Mouse (Mus musculus): ENCODE data around the gene Sipa1l2. TPM values are rescaled to one million over a fixed set of nuclear protein-coding genes. Genes with fewer than 3 reads are reported as not detected.

The Sipa1l2 gene
- polyA plus RNA-seq, 1 experiment, result 47.6 TPM

DNA sequence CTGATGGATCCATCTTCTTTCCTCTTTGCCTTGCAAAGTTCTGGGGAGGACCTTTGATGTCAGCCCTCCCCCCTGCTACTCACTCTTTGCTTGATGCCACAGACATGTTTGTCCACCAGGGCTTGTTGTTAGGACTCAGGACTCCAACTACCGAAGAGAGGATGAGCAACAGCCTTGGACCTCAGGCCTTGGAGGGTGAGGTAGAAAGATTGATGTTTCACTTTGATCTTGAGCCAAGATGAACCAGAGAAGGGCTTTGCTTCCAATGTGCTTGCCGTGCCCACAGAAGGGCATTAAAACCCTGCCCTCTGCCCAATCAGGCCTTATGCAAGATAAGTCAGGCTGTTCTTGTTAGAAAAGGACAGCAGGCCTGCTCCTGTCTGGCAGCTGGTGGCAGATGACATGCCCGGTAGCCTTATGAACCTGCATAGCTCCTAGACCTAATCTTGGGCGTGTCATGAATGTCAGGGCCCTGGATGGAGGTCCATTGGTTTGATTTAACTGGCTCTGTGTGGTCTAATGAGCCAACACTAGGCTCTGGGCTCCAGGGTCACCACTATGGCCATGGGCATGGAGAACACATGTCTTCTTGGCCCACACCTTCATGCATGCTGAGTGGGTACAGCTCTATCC, 184.9 kb downstream of the Sipa1l2 start:
- H3K4me3 ChIP-seq (ENCODE audit: insufficient read depth, low read depth, low read length), result no peak overlapping the region
- H3K4me1 ChIP-seq (ENCODE audit: control insufficient read depth, insufficient read depth, low read length), result peaks cover 20% of the 10 kb centered on the region
- no peak overlapping the region for H3K27ac ChIP-seq (ENCODE audit: insufficient read depth, low read depth, low read length)
- no peak for TF ChIP-seq POLR2A (IDR thresholded peaks at IDR 0.05; ENCODE audit: insufficient read depth, low read depth, low read length)
- 95% methylated on average over 4 of the region's 4 CpGs for WGBS

DNA sequence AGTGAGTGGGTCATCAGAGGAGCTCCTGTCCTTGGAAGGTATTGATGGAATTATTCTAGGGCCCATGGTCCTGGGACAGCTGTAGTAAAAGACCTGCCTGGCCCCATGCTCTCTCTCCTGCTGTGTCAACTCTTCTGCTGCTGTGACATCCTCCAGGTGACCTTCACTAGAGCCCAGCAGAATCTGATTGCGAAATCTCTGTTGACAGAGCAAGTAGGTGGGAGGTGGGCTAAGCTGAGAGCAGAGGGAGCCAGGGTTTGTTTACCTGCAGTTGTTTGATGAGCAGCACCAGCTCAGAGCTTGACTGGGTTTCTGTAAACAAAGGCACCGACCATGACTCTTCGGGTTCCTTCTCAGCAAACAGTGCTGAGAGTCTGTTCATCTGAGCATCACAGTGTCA, 187.9 kb downstream of the Sipa1l2 start:
- 79% methylated on average over 3 of the region's 3 CpGs for WGBS
- TF ChIP-seq CTCF (IDR thresholded peaks at IDR 0.05; ENCODE audit: insufficient read depth, low read depth, low read length) (no peak), POLR2A (IDR thresholded peaks at IDR 0.05; ENCODE audit: insufficient read depth, low read depth, low read length) (no peak)
- H3K4me1 ChIP-seq (ENCODE audit: control insufficient read depth, insufficient read depth, low read length), result peaks cover 12% of the 10 kb centered on the region
- no peak overlapping the region for H3K27ac ChIP-seq (ENCODE audit: insufficient read depth, low read depth, low read length)
- no peak overlapping the region for H3K4me3 ChIP-seq (ENCODE audit: insufficient read depth, low read depth, low read length)

DNA sequence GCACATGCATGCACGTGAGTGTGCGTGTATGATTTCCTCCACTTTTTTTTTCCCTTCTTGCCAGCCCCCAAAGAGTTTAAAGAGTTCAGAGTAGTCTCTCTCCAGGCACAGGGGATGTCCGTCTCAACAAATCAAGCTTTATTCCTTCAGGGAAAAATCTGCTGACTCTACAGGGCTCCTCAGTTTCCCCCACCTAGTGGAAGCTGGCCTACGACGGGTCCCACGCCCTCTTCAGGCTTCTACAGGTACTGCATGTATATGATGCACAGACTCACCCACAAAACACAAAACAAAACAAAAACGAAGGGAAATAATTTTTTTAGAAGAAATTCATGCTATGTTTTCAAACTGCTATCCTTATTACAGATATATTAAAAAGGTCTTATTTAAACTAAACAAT, 189.7 kb downstream of the Sipa1l2 start:
- 66% methylated on average over 7 of the region's 7 CpGs for WGBS
- no peak for TF ChIP-seq CTCF (IDR thresholded peaks at IDR 0.05; ENCODE audit: insufficient read depth, low read depth, low read length)
- TF ChIP-seq POLR2A (IDR thresholded peaks at IDR 0.05; ENCODE audit: insufficient read depth, low read depth, low read length), result no peak
- Histone ChIP-seq H3K4me3 (ENCODE audit: insufficient read depth, low read depth, low read length) (no peak overlapping the region), H3K27ac (ENCODE audit: insufficient read depth, low read depth, low read length) (no peak overlapping the region), H3K4me1 (ENCODE audit: control insufficient read depth, insufficient read depth, low read length) (peaks cover 2% of the 10 kb centered on the region; the same call in 1 of the 2 replicates)

DNA sequence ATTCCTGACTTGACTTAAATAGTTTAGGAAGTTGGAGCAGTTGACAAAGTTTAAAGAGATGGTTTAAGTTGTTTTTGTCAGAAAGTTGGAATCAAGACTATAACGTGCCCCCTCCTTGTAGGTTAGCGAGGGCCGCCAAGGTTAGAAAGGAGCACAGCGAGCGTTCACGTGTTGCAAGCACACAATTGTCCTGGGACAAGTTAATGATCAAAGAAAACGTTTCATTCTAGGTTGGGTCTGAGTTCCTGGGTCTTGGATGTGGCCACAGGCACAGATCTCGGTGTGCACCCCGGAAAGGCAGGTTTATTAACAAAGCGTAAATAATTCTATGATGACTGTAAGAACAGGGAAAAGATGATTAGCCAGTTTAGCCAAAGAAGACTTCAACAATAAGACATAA, 190.5 kb downstream of the Sipa1l2 start:
- 83% methylated on average over 10 of the region's 10 CpGs for WGBS
- Histone ChIP-seq H3K4me3 (ENCODE audit: insufficient read depth, low read depth, low read length) (no peak overlapping the region), H3K27ac (ENCODE audit: insufficient read depth, low read depth, low read length) (no peak overlapping the region), H3K4me1 (ENCODE audit: control insufficient read depth, insufficient read depth, low read length) (no peaks in the 10 kb centered on the region)
- no peak for TF ChIP-seq CTCF (IDR thresholded peaks at IDR 0.05; ENCODE audit: insufficient read depth, low read depth, low read length)
- no peak for TF ChIP-seq POLR2A (IDR thresholded peaks at IDR 0.05; ENCODE audit: insufficient read depth, low read depth, low read length)

DNA sequence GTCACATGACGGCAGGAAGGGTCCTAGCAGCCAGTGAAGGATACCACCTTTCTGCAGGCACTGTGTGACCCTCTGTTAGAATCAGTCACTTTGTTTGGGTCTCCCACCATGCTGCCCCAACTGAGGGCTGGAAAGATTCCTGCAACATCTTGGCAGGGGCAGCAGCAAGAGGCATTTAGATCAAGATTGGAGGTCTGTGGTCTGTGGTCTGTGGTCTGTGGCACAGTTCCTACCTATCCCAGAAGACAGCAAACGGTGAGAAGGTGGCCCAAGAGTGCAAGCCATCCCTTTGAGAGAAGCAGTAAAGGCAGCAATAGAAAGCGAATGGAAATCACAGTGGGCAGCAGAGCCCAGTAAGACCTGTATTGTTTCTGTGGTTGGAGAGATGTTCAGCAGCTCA, 191.9 kb downstream of the Sipa1l2 start:
- TF ChIP-seq CTCF (IDR thresholded peaks at IDR 0.05; ENCODE audit: insufficient read depth, low read depth, low read length) (no peak), POLR2A (IDR thresholded peaks at IDR 0.05; ENCODE audit: insufficient read depth, low read depth, low read length) (no peak)
- 88% methylated on average over 3 of the region's 3 CpGs for WGBS
- Histone ChIP-seq H3K4me3 (ENCODE audit: insufficient read depth, low read depth, low read length) (no peak overlapping the region), H3K4me1 (ENCODE audit: control insufficient read depth, insufficient read depth, low read length) (no peaks in the 10 kb centered on the region), H3K27ac (ENCODE audit: insufficient read depth, low read depth, low read length) (no peak overlapping the region)

DNA sequence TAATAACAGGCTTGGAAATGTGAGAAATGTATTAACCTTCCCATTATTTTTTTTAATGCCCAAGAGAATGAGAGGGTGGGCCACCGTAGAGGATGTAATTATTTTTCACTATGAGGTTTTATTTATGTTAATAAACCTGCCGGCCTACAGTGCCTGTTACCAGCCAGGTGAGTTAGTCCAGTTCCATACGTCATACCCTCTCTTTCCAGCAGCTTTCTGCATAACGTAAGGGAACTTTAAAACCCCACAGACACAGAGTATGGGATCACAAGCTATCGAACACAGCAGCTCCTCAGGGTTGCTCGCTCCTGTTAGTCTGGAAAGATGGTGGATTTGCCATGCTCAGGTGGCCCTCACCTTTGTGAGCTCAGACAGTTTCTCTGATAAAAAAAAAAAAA, 193.2 kb downstream of the Sipa1l2 start:
- TF ChIP-seq CTCF (IDR thresholded peaks at IDR 0.05; ENCODE audit: insufficient read depth, low read depth, low read length), result no peak
- TF ChIP-seq POLR2A (IDR thresholded peaks at IDR 0.05; ENCODE audit: insufficient read depth, low read depth, low read length), result no peak
- 85% methylated on average over 6 of the region's 6 CpGs for WGBS
- no peak overlapping the region for H3K27ac ChIP-seq (ENCODE audit: insufficient read depth, low read depth, low read length)
- no peaks in the 10 kb centered on the region for H3K4me1 ChIP-seq (ENCODE audit: control insufficient read depth, insufficient read depth, low read length)
- no peak overlapping the region for H3K4me3 ChIP-seq (ENCODE audit: insufficient read depth, low read depth, low read length)

DNA sequence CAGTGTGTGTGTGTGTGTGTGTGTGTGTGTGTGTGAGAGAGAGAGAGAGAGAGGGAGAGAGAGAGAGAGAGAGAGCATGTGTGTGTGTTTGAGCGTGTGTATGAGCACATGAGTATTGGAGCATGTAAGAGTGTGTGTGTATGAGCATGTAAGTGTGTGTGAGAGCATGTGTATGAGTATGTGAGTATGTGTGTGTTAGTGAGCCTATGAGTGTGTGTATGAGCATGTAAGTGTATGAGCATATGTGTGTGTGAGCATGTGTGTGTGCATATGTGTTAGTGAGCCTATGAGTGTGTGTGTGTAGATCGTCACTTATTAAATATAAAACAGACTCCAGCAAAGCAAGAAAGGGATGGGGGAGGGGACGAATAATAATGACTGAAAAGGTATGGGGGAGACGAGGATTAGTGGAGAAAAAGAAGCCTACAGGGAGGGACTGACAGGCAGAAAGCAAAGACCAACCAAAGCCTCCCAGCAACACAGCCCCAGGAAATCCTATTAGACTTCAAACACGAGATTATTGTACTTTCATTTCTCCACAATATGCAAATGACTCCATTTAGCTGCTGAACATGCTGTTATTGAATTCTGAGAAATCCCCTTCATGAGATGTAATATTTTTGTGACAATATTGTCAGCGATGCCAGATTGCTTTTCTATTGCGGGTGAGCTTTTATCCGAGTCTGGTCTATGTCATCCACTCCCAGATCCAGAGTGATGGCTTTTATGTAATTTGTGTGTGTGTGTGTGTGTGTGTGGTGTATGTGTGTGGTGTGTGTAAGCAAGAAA, 193.8 kb downstream of the Sipa1l2 start:
- TF ChIP-seq CTCF (IDR thresholded peaks at IDR 0.05; ENCODE audit: insufficient read depth, low read depth, low read length) (no peak), POLR2A (IDR thresholded peaks at IDR 0.05; ENCODE audit: insufficient read depth, low read depth, low read length) (no peak)
- no peak overlapping the region for H3K4me3 ChIP-seq (ENCODE audit: insufficient read depth, low read depth, low read length)
- 64% methylated on average over 8 of the region's 8 CpGs for WGBS
- no peak overlapping the region for H3K27ac ChIP-seq (ENCODE audit: insufficient read depth, low read depth, low read length)
- H3K4me1 ChIP-seq (ENCODE audit: control insufficient read depth, insufficient read depth, low read length), result no peaks in the 10 kb centered on the region

DNA sequence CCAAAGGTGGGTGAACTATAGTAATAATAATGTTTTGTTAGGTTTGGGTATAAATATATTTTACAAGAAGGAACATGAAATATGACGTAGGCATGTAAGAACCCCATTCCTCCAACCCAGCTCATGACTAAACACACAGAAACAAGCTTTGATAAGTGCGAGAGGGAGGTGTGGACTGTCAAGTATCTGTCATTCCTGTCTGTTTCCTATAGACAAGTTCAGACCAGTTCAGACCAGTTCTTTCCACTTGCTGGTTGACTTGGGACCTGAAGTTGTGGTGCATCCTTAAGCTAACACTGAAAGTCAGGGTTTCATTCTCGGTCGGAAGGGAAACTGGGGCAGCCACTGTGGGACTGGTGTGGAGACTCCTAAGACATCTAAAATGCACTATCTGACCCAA, 197.0 kb downstream of the Sipa1l2 start:
- TF ChIP-seq POLR2A (IDR thresholded peaks at IDR 0.05; ENCODE audit: insufficient read depth, low read depth, low read length) (no peak), CTCF (IDR thresholded peaks at IDR 0.05; ENCODE audit: insufficient read depth, low read depth, low read length) (no peak)
- H3K4me3 ChIP-seq (ENCODE audit: insufficient read depth, low read depth, low read length), result no peak overlapping the region
- peaks cover 12% of the 10 kb centered on the region for H3K4me1 ChIP-seq (ENCODE audit: control insufficient read depth, insufficient read depth, low read length)
- no peak overlapping the region for H3K27ac ChIP-seq (ENCODE audit: insufficient read depth, low read depth, low read length)
- over 99% methylated on average over 4 of the region's 4 CpGs for WGBS

DNA sequence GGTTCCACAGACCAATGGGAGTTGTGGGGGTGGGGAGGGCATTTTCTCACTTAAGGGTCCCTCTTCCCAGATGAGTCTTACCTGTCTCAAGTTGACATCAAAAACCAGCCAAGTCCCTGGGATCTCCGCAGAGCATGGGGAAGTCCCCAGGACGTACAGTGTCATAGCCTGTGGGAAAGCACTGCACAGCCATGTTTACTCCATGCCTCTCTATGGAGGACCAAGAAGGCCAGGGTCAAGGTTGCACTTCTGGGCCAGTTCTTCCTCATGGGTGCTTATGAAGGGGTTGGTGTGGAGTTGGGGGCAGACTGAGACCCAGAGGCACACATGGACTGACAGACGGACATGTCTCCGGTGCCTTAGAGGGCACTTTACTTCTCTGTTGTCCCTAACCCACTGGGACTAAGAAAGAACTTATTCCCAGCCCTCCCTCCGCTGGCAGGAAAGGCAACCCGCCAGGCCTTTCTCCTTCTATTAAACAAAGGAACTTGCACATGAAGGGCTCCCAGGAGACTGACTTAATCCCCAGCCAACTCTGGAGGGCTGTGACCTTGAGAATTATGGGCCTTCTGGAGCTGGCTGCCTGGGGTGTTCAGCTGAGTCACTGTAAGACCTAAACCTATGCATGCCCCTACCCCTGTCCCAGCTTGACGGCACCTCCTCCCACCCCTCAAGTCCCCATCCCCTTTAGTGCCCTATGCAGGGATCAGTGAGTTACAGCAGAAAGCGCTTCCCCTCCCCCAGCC, 199.9 kb downstream of the Sipa1l2 start:
- H3K27ac ChIP-seq (ENCODE audit: insufficient read depth, low read depth, low read length), result 0 out of 2 replicates have a peak overlapping the region, but pooled peaks have one; percentile 8
- TF ChIP-seq POLR2A (IDR thresholded peaks at IDR 0.05; ENCODE audit: insufficient read depth, low read depth, low read length), result no peak
- TF ChIP-seq CTCF (IDR thresholded peaks at IDR 0.05; ENCODE audit: insufficient read depth, low read depth, low read length), result no peak
- WGBS, result 64% methylated on average over 8 of the region's 8 CpGs
- H3K4me1 ChIP-seq (ENCODE audit: control insufficient read depth, insufficient read depth, low read length), result peaks cover 12% of the 10 kb centered on the region
- no peak overlapping the region for H3K4me3 ChIP-seq (ENCODE audit: insufficient read depth, low read depth, low read length)

All from olfactory bulb, adult 2 months (tissue).